Mouse (Mus musculus): ENCODE measurements around the gene Rras2. TPM values are rescaled to one million over a fixed set of nuclear protein-coding genes. Genes with fewer than 3 reads are reported as not detected.

Gene Rras2
- 10 to 100 TPM; 13.9 to 15.7 TPM for total RNA-seq (2021)
- long read RNA-seq, experiment 1, transcript Rras2-201 (6 exons, 2,275 nt): major isoform, 9 of 14 reads
- long read RNA-seq, experiment 1, partial matches to known transcripts: 2 of 14 reads
- long read RNA-seq, experiment 1, other reads (novel, unspliced or antisense): 3 of 14 reads
- long read RNA-seq, experiment 2, partial matches to known transcripts: 0 of 5 reads
- long read RNA-seq, experiment 2, other reads (novel, unspliced or antisense): 1 of 5 reads

- peak; percentile 84 to 87 for DNase-seq (ENCODE audit: low spot score in 2 of 2)
Measured at GRCm38 (mm10) chr7:114117444-114117905, at the start of gene Rras2. Gene Rras2 (minus strand): TSS chr7:114117781.

GRCm38 (mm10) chr7:114162975-114163374 is 45.4 kb upstream of the Rras2 start:
- no peak for DNase-seq (ENCODE audit: low spot score in 2 of 2)

- no peak for DNase-seq (ENCODE audit: low spot score in 2 of 2)
Measured at GRCm38 (mm10) chr7:114161101-114161500, 43.5 kb upstream of the Rras2 start.

- no peak for DNase-seq (ENCODE audit: low spot score in 2 of 2)
Measured at GRCm38 (mm10) chr7:114157716-114158278, 40.2 kb upstream of the Rras2 start.

- DNase-seq (ENCODE audit: low spot score in 2 of 2): no peak
Measured at GRCm38 (mm10) chr7:114156364-114156763, 38.8 kb upstream of the Rras2 start.

GRCm38 (mm10) chr7:114155053-114155865 is 37.7 kb upstream of the Rras2 start:
- no peak for DNase-seq (ENCODE audit: low spot score in 2 of 2)

- peak; percentile 51 to 69 for DNase-seq (ENCODE audit: low spot score in 2 of 2)
Measured at GRCm38 (mm10) chr7:114151036-114151780, 33.6 kb upstream of the Rras2 start.

GRCm38 (mm10) chr7:114149564-114149963 is 32.0 kb upstream of the Rras2 start:
- no peak for DNase-seq (ENCODE audit: low spot score in 2 of 2)

GRCm38 (mm10) chr7:114149135-114149534 is 31.6 kb upstream of the Rras2 start:
- no peak for DNase-seq (ENCODE audit: low spot score in 2 of 2)

GRCm38 (mm10) chr7:114145841-114146240 is 28.3 kb upstream of the Rras2 start:
- DNase-seq (ENCODE audit: low spot score in 2 of 2): no peak

- DNase-seq (ENCODE audit: low spot score in 2 of 2): no peak
Measured at GRCm38 (mm10) chr7:114142151-114142798, 24.7 kb upstream of the Rras2 start.

- DNase-seq (ENCODE audit: low spot score in 2 of 2): no peak
Measured at GRCm38 (mm10) chr7:114140026-114140425, 22.4 kb upstream of the Rras2 start.

GRCm38 (mm10) chr7:114139400-114139799 is 21.8 kb upstream of the Rras2 start:
- no peak for DNase-seq (ENCODE audit: low spot score in 2 of 2)

GRCm38 (mm10) chr7:114138261-114138660 is 20.7 kb upstream of the Rras2 start:
- DNase-seq (ENCODE audit: low spot score in 2 of 2): peak in 1 of 2 experiments; percentile 22

- no peak for DNase-seq (ENCODE audit: low spot score in 2 of 2)
Measured at GRCm38 (mm10) chr7:114135166-114135565, 17.6 kb upstream of the Rras2 start.

GRCm38 (mm10) chr7:114133957-114134356 is 16.4 kb upstream of the Rras2 start:
- DNase-seq (ENCODE audit: low spot score in 2 of 2): no peak

- DNase-seq (ENCODE audit: low spot score in 2 of 2): no peak
Measured at GRCm38 (mm10) chr7:114132316-114132715, 14.7 kb upstream of the Rras2 start.

- DNase-seq (ENCODE audit: low spot score in 2 of 2): no peak
Measured at GRCm38 (mm10) chr7:114129281-114129680, 11.7 kb upstream of the Rras2 start.

GRCm38 (mm10) chr7:114118180-114118579 is 599 bp upstream of the Rras2 start:
- DNase-seq (ENCODE audit: low spot score in 2 of 2): no peak

- DNase-seq (ENCODE audit: low spot score in 2 of 2): peak; percentile 14 to 39
Measured at GRCm38 (mm10) chr7:114116711-114117351, 750 bp downstream of the Rras2 start.
